Mouse (Mus musculus) midbrain, embryonic 12.5 days (tissue): ENCODE data around the gene Dcaf6. TPM values are rescaled to one million over a fixed set of nuclear protein-coding genes. Genes with fewer than 3 reads are reported as not detected.

ENCODE experiments used
- ATAC-seq: fragments of 200-750 bp; cut with Nextera tagmentation; 2 replicates; pipeline ENCODE4 v1.8.0; 2017; ENCODE audit warnings: low read depth, moderate TSS enrichment, moderate library complexity; ENCODE audit not compliant: low FRiP score
- H3K27ac ChIP-seq: fragments of 300-500 bp; sonication (generic); replicated peaks from 2 replicates; pipeline ENCODE4 v1.5.1; 2016; ENCODE audit warnings: mild to moderate bottlenecking
- H3K27me3 ChIP-seq: fragments of 300-500 bp; sonication (generic); 2 replicates; pipeline ENCODE4 v1.6.1; 2016; ENCODE audit warnings: mild to moderate bottlenecking
- H3K36me3 ChIP-seq: fragments of 300-500 bp; sonication (generic); 2 replicates; pipeline ENCODE4 v1.6.1; 2016
- H3K4me1 ChIP-seq: fragments of 300-500 bp; sonication (generic); 2 replicates; pipeline ENCODE4 v1.6.1; 2016
- H3K4me2 ChIP-seq: fragments of 300-500 bp; sonication (generic); replicated peaks from 2 replicates; pipeline ENCODE4 v1.6.1; 2016; ENCODE audit warnings: mild to moderate bottlenecking, moderate library complexity
- H3K4me3 ChIP-seq: fragments of 300-500 bp; sonication (generic); 2 replicates; pipeline ENCODE4 v1.5.1; 2016; ENCODE audit warnings: mild to moderate bottlenecking
- H3K9ac ChIP-seq: fragments of 300-500 bp; sonication (generic); replicated peaks from 2 replicates; pipeline ENCODE4 v1.6.1; 2016; ENCODE audit warnings: mild to moderate bottlenecking, moderate library complexity
- H3K9me3 ChIP-seq: fragments of 300-500 bp; sonication (generic); 2 replicates; pipeline ENCODE4 v1.6.1; 2016; ENCODE audit warnings: mild to moderate bottlenecking
- WGBS: fragments of 180-500 bp; shearing (Covaris S2); methylation state at CpG from one replicate; pipeline ENCODE4 v1.1.7; 2016; 5-methylcytosine and 5-hydroxymethylcytosine counted together
- polyA plus RNA-seq: library from polyadenylated mRNA; unstranded; fragments of >200 nt; fragmentation: Nextera tagmentation; extraction: Ambion mirVana; gene quantifications from 2 replicates; pipeline ENCODE4 v1.2.1, GENCODE M21; 2016

Dcaf6 gene
- polyA plus RNA-seq = 8.9 and 10.6 TPM in 2 replicates

DNA sequence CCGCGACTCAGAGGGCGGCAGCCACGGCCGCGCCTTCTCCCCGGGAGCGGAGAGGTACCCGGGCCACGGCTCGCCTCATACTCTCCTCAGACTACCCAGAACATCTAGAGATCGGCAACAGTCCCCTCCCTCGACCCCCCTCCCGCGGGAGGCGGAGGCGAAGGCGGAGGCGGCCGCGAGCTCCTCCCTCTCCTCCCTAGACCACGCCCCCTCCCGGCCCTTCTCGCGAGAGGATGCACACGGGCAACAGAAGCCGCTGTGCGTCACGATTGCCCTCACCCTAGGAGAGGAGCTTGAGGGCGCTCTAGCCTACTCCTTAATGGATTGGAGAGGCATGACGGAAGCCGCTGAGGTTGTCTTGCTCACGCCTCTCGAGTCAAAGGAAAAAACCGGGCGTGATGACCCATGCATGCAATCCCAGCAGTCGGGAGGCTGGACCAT, at the start of gene Dcaf6, which contains the start of gene Mpc2:
Dcaf6 (minus strand) TSS at position 116 of the 441 bp plus-strand sequence.
Mpc2 (plus strand) TSS at position 278 of the 441 bp plus-strand sequence.
- Histone ChIP-seq H3K4me2 (peak within 1 kb of the TSS; percentile 81), H3K9ac (peak within 1 kb of the TSS; percentile 87), H3K4me1 (peaks cover 8% of the 10 kb centered on the region), H3K27ac (peak within 1 kb of the TSS; percentile 83), H3K27me3 (no peaks in the 10 kb centered on the region), H3K36me3 (no peaks in the 10 kb centered on the region), H3K9me3 (no peaks in the 10 kb centered on the region), H3K4me3 (peak within 1 kb of the TSS; percentile 96)
- ATAC-seq = peak; percentile 93
- WGBS = under 1% methylated on average over 36 of the region's 37 CpGs

DNA sequence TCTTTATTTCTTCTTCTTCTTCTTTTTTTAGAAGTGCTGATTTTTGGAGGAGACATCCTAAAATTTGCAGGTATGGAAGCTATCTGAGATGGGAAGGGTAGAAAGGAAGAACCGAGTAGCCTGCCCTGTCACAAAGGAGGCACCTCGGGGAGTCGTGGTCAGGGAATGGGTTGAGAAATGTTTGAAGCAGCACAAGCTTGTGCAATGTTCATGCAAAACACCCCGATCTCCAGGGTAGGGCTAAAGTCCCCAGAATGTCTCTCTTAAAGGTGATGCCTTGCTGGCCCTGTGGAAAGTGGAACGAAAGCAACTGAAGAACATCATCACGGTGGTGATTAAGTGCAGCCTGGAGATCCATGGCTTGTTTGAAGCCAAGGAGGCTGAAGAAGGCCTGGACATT, 46.0 kb upstream of the Dcaf6 start:
- WGBS = 85% methylated on average over 6 of the region's 6 CpGs
- no peak overlapping the region for H3K4me2 ChIP-seq

DNA sequence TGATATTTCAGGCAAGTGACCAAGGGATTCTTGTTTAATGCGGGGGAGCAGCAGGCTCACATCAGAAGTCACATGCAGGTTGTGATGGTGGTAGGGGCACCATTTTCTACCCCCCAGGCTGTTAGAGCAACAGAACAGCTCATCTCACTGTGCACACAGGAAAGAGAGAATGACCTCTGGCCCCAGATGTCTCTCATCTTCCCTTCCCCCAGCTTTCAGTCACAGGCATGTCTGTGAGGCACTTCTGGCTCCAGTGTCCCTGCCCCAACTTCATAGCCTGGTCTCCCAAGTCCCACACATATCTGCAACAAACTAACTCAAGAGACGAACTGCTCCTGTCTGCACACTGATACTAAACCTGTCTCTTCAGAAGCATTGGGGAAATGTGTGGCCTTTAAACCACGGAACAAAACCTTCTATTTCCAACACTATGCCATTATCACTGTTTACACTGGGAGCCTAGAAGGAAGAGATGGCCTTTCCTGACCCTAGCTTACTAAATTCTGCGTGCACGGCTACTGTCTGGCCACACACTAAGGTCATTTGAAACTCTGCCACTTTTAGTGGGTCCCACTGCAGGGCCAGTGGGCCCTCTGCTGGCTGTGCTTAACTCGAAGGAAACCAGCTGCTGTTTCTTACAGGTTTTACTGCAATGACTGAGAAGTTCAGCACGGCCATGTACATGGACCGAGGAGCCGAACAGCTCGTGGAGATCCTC, 43.2 kb upstream of the Dcaf6 start:
- ATAC-seq = no peak
- Histone ChIP-seq H3K27me3 (no peaks in the 10 kb centered on the region), H3K4me3 (no peak overlapping the region), H3K27ac (no peak overlapping the region), H3K9me3 (no peaks in the 10 kb centered on the region), H3K9ac (no peak overlapping the region), H3K4me2 (no peak overlapping the region), H3K36me3 (no peaks in the 10 kb centered on the region), H3K4me1 (no peaks in the 10 kb centered on the region)
- WGBS = 72% methylated on average over 10 of the region's 10 CpGs

More for the DNA sequence above, 46.0 kb upstream of the Dcaf6 start:
- ATAC-seq = no peak
- Histone ChIP-seq H3K4me1 (no peaks in the 10 kb centered on the region), H3K27ac (no peak overlapping the region), H3K36me3 (no peaks in the 10 kb centered on the region), H3K27me3 (no peaks in the 10 kb centered on the region), H3K4me3 (no peak overlapping the region), H3K9ac (no peak overlapping the region), H3K9me3 (no peaks in the 10 kb centered on the region)

DNA sequence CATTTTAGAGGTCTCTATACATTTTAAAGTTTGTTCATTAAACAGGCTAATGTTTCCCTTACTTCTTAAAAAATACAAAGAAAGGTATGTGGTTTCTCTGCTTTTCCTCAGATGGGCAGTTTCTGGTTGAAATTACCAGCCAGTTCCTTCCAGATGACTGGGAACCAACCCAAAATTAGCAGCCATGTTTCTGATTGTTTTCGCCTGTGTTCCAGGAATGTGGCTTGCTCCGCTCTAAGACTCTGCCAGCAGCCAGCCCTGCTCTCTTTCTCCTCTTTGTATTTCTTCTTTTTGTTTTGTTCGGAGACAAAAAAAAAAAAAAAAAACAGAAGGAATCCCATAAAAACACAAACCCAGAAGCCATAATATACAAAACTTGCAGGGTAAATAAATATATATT, 38.6 kb upstream of the Dcaf6 start:
- no peaks in the 10 kb centered on the region for H3K9me3 ChIP-seq
- no peaks in the 10 kb centered on the region for H3K27me3 ChIP-seq
- no peak overlapping the region for H3K4me3 ChIP-seq
- H3K4me2 ChIP-seq = no peak overlapping the region
- 58% methylated on average over 3 of the region's 3 CpGs for WGBS
- H3K36me3 ChIP-seq = no peaks in the 10 kb centered on the region
- no peak overlapping the region for H3K9ac ChIP-seq
- no peaks in the 10 kb centered on the region for H3K4me1 ChIP-seq
- H3K27ac ChIP-seq = no peak overlapping the region
- no peak for ATAC-seq

DNA sequence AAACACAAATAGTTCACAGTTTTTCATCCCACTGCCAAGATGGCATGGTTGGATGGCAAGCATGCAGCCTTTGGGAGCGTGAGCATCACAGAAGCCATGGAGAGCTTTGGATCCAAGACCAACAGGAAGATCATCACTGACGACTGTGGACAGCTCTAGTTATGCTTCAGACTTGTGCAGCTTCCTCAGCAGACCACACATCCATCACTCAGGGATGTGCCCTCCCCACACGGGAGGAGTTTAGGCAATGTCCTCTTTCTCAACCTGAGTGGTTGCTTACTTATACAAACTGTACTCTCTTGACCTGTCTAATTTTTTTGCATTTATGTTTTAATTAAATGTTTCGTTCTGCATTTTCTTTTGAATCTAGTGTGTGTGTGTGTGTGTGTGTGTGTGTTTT, 28.9 kb upstream of the Dcaf6 start:
- Histone ChIP-seq H3K4me2 (no peak overlapping the region), H3K27me3 (no peaks in the 10 kb centered on the region), H3K9ac (no peak overlapping the region), H3K4me3 (no peak overlapping the region), H3K9me3 (no peaks in the 10 kb centered on the region), H3K4me1 (no peaks in the 10 kb centered on the region), H3K27ac (no peak overlapping the region), H3K36me3 (no peaks in the 10 kb centered on the region)
- 88% methylated on average over 4 of the region's 4 CpGs for WGBS
- no peak for ATAC-seq

DNA sequence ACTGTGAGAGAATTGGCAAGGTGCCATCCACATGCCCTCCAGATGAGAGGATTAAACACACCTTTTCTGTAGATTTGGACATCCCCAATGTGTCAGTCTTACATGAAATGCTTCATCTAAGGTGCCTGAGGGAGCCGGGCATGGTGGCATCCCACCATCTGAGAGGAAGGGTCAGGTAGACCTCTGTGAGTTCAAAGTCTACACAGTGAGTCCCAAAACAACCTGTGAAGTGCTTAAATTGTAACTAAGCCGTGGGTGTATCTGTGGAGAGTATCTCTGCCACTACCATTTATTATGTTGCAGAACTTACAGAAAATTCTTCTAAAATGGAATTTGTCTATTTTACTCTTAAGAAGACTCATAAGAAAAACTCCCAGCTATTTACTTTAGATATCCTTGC, 25.8 kb upstream of the Dcaf6 start:
- no peak overlapping the region for H3K9ac ChIP-seq
- no peak overlapping the region for H3K4me2 ChIP-seq
- no peaks in the 10 kb centered on the region for H3K27me3 ChIP-seq
- no peaks in the 10 kb centered on the region for H3K4me1 ChIP-seq
- H3K4me3 ChIP-seq = no peak overlapping the region
- H3K36me3 ChIP-seq = peaks cover 10% of the 10 kb centered on the region; the same call in 1 of the 2 replicates
- WGBS = 90% methylated on average over 2 of the region's 2 CpGs
- no peak for ATAC-seq
- no peak overlapping the region for H3K27ac ChIP-seq
- H3K9me3 ChIP-seq = no peaks in the 10 kb centered on the region

DNA sequence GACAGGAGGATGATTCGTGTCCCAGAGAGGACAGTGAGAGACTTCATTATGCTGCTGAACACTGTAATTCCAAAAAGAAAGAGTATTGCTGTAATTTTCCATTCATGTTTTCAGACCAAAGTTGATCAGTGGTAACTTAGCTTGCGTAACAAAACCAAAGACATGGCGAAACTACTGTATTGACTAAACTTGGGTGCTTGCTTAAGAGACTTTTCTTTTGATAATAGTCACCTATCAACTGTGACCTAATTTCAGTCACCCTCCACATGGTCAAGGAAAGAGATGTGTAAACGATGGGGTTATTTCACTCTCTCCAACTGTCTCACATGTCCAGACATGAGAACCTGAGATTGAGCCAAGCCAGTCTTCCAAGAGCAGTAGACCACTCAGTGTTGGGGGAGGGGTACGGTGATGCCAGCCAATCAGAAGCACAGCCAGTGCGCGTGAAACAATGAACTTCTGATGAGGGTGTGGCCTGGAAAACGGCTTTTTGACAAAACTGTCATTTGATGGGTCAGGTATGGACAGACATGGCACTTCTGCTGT, 24.5 kb upstream of the Dcaf6 start, which contains the start of gene Adcy10:
Adcy10 (plus strand) TSS at position 496 of the 546 bp plus-strand sequence.
- Histone ChIP-seq H3K36me3 (peaks cover 15% of the 10 kb centered on the region; the same call in 1 of the 2 replicates), H3K9me3 (no peaks in the 10 kb centered on the region), H3K4me3 (no peak within 1 kb of the TSS), H3K4me2 (no peak within 1 kb of the TSS), H3K27me3 (no peaks in the 10 kb centered on the region), H3K4me1 (no peaks in the 10 kb centered on the region), H3K27ac (no peak within 1 kb of the TSS), H3K9ac (no peak within 1 kb of the TSS)
- 93% methylated on average over 8 of the region's 8 CpGs for WGBS
- no peak for ATAC-seq

DNA sequence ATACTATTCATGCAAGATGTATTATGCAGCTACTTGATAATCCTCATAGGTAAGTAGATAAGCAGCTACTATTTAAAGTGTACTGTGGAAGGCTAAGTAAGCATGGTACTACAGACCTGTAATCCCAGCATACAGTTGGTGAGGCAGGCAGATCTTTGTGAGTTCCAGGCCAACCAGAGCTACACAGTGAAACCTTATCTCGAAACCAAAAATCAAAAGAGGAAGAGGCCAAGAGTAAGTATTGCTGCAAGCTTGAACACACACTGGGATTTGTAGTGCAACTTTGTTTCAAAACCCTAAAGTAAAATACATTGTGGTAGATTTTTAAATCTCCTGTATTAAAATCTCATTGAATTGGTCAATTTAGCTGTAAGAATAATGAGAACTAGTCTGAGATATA, 11.2 kb upstream of the Dcaf6 start:
- no peak for ATAC-seq
- Histone ChIP-seq H3K4me1 (no peaks in the 10 kb centered on the region), H3K27me3 (no peaks in the 10 kb centered on the region), H3K4me3 (no peak overlapping the region), H3K9me3 (no peaks in the 10 kb centered on the region), H3K27ac (no peak overlapping the region), H3K36me3 (no peaks in the 10 kb centered on the region), H3K9ac (no peak overlapping the region), H3K4me2 (no peak overlapping the region)
- WGBS = 97% methylated on average over 1 of the region's 1 CpGs

DNA sequence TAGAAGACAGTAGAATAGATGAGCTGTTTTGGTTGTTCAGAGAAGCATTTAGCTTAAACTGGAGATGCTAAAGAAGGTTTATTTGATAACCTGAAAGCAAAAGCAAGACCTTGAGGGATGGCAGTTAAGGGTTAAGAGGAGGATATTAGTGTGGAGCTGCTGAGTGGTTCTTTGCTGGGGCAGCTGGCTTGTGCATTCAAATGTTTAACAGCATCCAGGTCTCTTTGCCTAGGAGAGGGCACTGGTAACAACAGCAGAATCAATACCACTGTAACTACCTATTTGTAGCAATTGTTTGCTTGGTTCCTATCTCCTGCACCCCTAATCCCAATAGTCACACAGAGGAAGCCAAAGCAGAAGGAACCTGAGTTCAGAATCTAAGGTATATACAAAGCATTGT, 9.4 kb upstream of the Dcaf6 start:
- Histone ChIP-seq H3K4me3 (no peak overlapping the region), H3K4me1 (no peaks in the 10 kb centered on the region), H3K9me3 (no peaks in the 10 kb centered on the region), H3K27ac (no peak overlapping the region), H3K4me2 (no peak overlapping the region), H3K27me3 (no peaks in the 10 kb centered on the region), H3K36me3 (no peaks in the 10 kb centered on the region), H3K9ac (no peak overlapping the region)
- ATAC-seq = no peak

DNA sequence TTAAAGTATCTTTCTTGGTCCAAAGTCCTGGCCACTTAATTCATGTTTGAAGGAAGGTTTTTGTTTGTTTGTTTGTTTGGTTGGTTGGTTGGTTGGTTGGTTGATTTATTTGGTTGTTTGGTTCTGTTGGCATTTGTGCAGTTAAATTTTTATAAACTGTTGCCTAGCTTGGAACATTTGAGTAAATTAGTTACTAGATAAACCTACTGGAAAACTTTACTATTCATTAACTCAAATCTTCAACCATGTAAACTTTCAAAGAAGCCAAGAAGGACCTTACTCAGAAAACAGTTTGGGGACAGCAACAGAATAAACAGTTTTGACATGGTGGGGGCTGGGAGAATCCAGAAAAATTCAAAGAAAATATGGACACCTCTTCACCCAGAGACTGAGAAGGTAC, 8.7 kb upstream of the Dcaf6 start:
- H3K27me3 ChIP-seq = no peaks in the 10 kb centered on the region
- no peaks in the 10 kb centered on the region for H3K4me1 ChIP-seq
- H3K9ac ChIP-seq = no peak overlapping the region

DNA sequence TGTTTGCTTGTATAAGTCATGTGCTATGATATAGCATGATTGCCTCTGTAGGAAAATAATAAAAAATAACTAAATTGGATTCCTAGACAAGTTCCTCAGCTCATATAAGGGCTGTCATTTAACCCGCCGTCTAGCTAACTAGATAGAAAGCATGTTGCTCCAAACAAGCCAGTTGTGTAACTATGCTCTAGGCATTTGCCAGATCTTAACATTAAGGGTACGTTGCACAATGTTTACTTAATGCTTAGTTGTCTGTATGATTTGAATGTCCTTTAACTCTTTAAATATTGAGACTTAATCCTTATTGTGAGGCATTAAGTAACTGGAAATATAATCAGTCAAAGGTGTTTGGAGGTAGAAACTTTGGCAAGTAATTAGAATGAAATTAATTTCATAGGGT, 4.3 kb upstream of the Dcaf6 start:
- Histone ChIP-seq H3K4me1 (peaks cover 5% of the 10 kb centered on the region), H3K27me3 (no peaks in the 10 kb centered on the region), H3K9ac (no peak overlapping the region), H3K4me2 (no peak overlapping the region), H3K9me3 (no peaks in the 10 kb centered on the region), H3K36me3 (no peaks in the 10 kb centered on the region), H3K4me3 (no peak overlapping the region), H3K27ac (no peak overlapping the region)
- 89% methylated on average over 3 of the region's 3 CpGs for WGBS
- no peak for ATAC-seq

More for the DNA sequence above, 8.7 kb upstream of the Dcaf6 start:
- Histone ChIP-seq H3K27ac (no peak overlapping the region), H3K36me3 (no peaks in the 10 kb centered on the region), H3K9me3 (no peaks in the 10 kb centered on the region), H3K4me2 (no peak overlapping the region), H3K4me3 (no peak overlapping the region)
- ATAC-seq = no peak

DNA sequence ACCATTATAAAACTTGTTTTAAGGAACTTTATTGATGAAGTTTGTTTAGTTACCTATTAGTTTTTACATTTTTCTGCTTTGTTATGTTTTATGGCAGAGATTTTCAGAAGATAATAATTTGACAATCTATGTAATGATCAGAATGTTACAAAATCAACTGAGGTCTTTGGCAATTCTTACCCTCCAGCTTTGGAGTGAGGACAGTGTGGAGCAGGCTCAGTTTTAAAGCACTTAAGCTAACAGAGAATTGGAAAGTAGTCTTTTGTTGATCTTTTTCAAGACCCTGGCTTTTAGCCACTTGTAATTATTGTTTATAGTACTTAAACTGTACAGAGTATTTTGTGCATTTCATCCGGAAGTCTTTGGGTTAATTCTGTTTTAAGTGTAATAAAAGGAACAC, 2.6 kb upstream of the Dcaf6 start:
- no peaks in the 10 kb centered on the region for H3K36me3 ChIP-seq
- no peak overlapping the region for H3K27ac ChIP-seq
- H3K4me3 ChIP-seq = no peak overlapping the region
- 92% methylated on average over 1 of the region's 1 CpGs for WGBS
- H3K9ac ChIP-seq = no peak overlapping the region
- no peaks in the 10 kb centered on the region for H3K9me3 ChIP-seq
- H3K4me2 ChIP-seq = no peak overlapping the region
- H3K4me1 ChIP-seq = peaks cover 8% of the 10 kb centered on the region
- no peak for ATAC-seq
- H3K27me3 ChIP-seq = no peaks in the 10 kb centered on the region
